Mouse (Mus musculus): ENCODE measurements around the gene Espn. TPM values are rescaled to one million over a fixed set of nuclear protein-coding genes. Genes with fewer than 3 reads are reported as not detected.

Gene Espn
- polyA plus RNA-seq, 1 experiment from 2014 or later, result 0.90 TPM

DNA sequence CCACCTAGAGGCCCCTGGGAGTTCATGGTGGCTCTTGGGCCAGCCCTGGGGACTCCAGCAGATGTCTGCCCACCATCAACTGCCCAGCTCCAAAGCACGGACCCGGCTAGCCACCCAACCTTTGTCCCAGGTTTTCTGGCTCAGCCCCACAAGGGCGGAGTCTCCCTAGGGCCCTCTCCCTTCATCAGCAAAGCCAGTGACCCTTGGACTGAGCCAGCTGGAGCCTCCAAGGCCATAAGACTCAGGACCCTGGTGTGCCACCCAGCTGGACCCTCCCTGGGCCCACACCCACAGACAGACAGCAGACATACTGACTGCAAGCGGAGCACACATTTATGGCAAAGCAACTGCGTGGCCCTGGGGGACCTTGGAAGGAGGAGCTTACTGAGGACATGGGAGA lies 23.4 kb downstream of the Espn start:
- Histone ChIP-seq H3K9ac (ENCODE audit: low read depth, low read length) (no peak overlapping the region), H3K9me3 (replicated peaks; ENCODE audit: control insufficient read depth, low read length) (no peaks in the 10 kb centered on the region), H3K36me3 (ENCODE audit: control insufficient read depth, insufficient read depth, low read length) (no peaks in the 10 kb centered on the region), H3K27ac (ENCODE audit: low read depth, low read length) (no peak overlapping the region), H3K4me1 (ENCODE audit: control insufficient read depth, insufficient read depth, low read length) (peaks cover 32% of the 10 kb centered on the region), H3K4me3 (ENCODE audit: low read depth, low read length) (no peak overlapping the region), H3K4me2 (no peak overlapping the region), H3K27me3 (ENCODE audit: control insufficient read depth, insufficient read depth, low read length) (peaks cover 100% of the 10 kb centered on the region)
- no peak for ATAC-seq (replicated peaks; ENCODE audit: insufficient number of reproducible peaks, low FRiP score, low TSS enrichment)
- WGBS (ENCODE audit: insufficient replicate concordance), result 58% methylated on average over 5 of the region's 5 CpGs

DNA sequence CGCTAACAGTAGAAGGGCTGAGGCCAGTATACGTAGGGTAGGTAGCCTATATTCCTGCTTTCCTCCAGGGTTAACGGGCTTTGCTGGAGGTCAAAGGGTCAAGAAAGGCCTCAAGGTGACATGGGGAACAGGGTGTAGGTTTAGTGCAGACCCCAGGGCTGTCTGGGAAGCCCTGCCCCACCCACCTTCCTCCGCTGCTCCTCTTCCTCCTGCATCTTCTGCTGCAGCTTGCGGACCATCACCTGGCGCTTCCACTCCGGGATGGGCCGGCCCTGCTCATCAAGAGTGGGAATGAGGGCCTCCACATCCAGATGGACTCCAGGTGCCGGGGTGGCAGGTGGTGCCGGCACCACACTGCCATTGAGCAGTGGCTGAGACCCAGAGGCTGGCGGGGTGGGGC lies 24.3 kb downstream of the Espn start:
- Histone ChIP-seq H3K4me3 (ENCODE audit: low read depth, low read length) (no peak overlapping the region), H3K27me3 (ENCODE audit: control insufficient read depth, insufficient read depth, low read length) (peaks cover 100% of the 10 kb centered on the region), H3K27ac (ENCODE audit: low read depth, low read length) (no peak overlapping the region), H3K36me3 (ENCODE audit: control insufficient read depth, insufficient read depth, low read length) (no peaks in the 10 kb centered on the region), H3K4me1 (ENCODE audit: control insufficient read depth, insufficient read depth, low read length) (peaks cover 32% of the 10 kb centered on the region), H3K4me2 (no peak overlapping the region), H3K9me3 (replicated peaks; ENCODE audit: control insufficient read depth, low read length) (no peaks in the 10 kb centered on the region), H3K9ac (ENCODE audit: low read depth, low read length) (no peak overlapping the region)
- no peak for ATAC-seq (replicated peaks; ENCODE audit: insufficient number of reproducible peaks, low FRiP score, low TSS enrichment)
- WGBS (ENCODE audit: insufficient replicate concordance), result 78% methylated on average over 11 of the region's 11 CpGs

DNA sequence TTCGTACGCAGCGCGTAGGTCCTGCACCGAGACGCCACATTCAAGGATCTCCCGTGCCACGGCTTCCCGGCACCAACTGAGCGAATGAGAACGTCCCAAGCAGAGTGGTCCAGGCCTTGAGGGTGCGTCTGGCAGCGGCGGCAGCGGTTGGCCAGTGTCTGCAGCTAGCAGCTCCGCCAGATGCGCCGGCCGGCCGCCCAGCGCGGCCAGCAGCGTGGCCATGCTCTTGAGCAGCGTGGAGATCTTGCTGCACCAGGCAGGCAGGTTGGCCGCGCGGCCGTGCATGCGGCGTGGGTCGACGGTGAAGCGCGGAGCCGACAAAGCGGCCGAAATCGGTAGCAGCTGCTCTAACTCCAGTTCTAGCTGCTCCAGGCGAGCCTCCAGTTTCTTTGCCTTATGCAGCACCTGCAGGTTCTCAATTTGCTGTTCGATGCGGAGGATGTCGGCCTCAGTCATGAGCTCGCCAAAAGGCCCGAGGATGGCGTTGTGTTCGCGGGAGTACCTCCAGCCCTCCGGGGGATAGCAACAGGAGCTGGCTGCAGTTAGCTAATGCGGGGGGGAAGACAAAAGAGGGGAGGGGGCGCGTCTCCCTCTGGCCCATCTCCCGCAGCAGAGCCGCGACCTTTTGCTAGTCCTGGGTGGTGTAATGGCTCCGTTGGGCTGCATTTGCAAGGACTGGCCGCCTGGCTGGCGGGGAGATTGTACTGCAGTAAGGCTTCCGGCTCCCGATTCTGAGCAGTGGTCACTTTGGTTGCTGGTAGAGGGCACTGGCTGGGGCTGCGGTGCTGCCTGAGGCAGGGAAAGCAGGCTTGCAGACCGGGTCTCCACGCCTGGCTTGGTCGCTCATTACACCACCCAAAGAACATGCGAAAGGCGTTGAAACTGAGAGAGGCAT lies 25.9 kb downstream of the Espn start:
- Histone ChIP-seq H3K9me3 (replicated peaks; ENCODE audit: control insufficient read depth, low read length) (no peaks in the 10 kb centered on the region), H3K4me3 (ENCODE audit: low read depth, low read length) (peak overlapping the region; percentile 40), H3K4me1 (ENCODE audit: control insufficient read depth, insufficient read depth, low read length) (peaks cover 25% of the 10 kb centered on the region), H3K36me3 (ENCODE audit: control insufficient read depth, insufficient read depth, low read length) (no peaks in the 10 kb centered on the region), H3K9ac (ENCODE audit: low read depth, low read length) (peak overlapping the region; percentile 46; the same call in 1 of the 2 replicates), H3K27me3 (ENCODE audit: control insufficient read depth, insufficient read depth, low read length) (peaks cover 99% of the 10 kb centered on the region), H3K4me2 (peak overlapping the region; percentile 62), H3K27ac (ENCODE audit: low read depth, low read length) (no peak overlapping the region)
- ATAC-seq (replicated peaks; ENCODE audit: insufficient number of reproducible peaks, low FRiP score, low TSS enrichment), result no peak
- WGBS (ENCODE audit: insufficient replicate concordance), result 6% methylated on average over 65 of the region's 65 CpGs

DNA sequence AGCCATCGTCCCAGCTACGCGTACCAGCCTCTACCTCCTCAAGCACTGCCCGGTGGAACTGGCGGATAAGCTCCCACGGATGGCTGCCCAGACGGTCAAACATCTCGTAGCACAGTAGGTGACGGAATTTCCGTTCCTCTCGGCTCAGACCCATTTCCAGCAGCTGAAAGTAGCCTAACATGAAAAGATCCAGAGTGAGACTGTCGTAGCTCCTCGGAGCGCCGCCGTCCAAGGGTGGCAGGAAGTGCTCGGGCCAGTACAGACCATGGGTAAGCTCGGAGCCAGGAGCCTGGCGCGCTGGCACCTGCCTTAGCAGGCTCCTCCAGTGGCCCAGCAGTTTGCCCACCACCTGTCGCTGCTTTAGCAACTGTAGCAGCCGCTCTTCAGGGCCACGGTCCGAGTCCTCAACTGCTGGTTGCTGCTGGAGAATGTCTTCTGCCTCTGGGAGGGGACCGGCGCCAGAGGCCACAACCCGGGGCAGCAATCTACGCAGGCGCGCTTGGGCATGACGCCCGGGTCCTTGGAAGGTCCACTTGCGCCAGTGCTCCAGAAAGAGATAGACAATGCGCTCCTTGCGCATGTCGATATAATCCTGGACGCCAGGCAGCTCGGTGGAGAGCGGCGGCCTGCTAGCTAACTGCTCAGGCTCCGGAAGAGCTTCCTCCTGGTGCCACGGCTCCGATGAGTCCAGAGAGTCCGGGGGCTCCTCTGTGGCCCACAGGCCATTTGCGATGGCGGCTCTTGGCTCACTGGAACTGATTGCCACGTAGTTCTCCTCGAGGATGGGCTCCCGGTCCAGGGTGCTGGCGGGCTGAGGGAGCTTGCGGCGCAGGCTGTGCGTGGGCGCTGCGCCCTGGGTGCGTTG lies 26.8 kb downstream of the Espn start:
- Histone ChIP-seq H3K9me3 (replicated peaks; ENCODE audit: control insufficient read depth, low read length) (no peaks in the 10 kb centered on the region), H3K27ac (ENCODE audit: low read depth, low read length) (no peak overlapping the region), H3K27me3 (ENCODE audit: control insufficient read depth, insufficient read depth, low read length) (peaks cover 99% of the 10 kb centered on the region), H3K36me3 (ENCODE audit: control insufficient read depth, insufficient read depth, low read length) (no peaks in the 10 kb centered on the region), H3K9ac (ENCODE audit: low read depth, low read length) (peak overlapping the region; percentile 46; the same call in 1 of the 2 replicates), H3K4me2 (peak overlapping the region; percentile 62), H3K4me3 (ENCODE audit: low read depth, low read length) (peak overlapping the region; percentile 40), H3K4me1 (ENCODE audit: control insufficient read depth, insufficient read depth, low read length) (peaks cover 26% of the 10 kb centered on the region)
- 8% methylated on average over 56 of the region's 56 CpGs for WGBS (ENCODE audit: insufficient replicate concordance)
- no peak for ATAC-seq (replicated peaks; ENCODE audit: insufficient number of reproducible peaks, low FRiP score, low TSS enrichment)

DNA sequence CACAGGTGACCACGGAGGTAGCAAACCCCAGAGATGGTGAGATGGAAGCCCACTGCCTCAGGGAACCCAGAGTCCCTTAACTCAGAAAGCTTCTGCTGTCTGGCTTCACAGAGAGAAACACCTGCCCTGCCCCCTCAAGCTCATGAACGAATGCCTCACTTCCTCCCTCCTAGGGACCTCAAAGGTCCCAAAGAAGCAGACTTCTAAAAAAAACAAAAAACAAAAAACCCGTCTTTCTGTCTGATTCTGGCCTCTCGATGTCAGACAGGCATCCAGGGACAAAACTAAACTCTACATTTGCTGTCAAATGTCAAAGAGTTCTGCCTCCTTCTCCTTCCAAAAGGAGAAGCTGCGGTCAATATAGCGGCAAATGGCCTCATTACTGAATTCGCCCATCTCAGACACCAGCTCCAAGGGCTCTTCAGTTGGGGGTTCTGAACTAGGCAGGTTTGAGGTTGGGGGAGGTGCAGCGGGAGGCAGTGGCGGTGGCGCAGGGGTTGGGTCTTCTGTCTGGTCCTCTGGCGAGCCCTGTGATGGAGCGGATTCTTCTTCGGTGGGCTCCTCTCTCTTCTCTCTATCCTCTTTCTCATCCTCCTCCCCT lies 27.7 kb downstream of the Espn start:
- no peak for ATAC-seq (replicated peaks; ENCODE audit: insufficient number of reproducible peaks, low FRiP score, low TSS enrichment)
- peaks cover 99% of the 10 kb centered on the region for H3K27me3 ChIP-seq (ENCODE audit: control insufficient read depth, insufficient read depth, low read length)
- H3K27ac ChIP-seq (ENCODE audit: low read depth, low read length), result no peak overlapping the region
- H3K36me3 ChIP-seq (ENCODE audit: control insufficient read depth, insufficient read depth, low read length), result no peaks in the 10 kb centered on the region
- peaks cover 33% of the 10 kb centered on the region for H3K4me1 ChIP-seq (ENCODE audit: control insufficient read depth, insufficient read depth, low read length)
- WGBS (ENCODE audit: insufficient replicate concordance), result 14% methylated on average over 13 of the region's 13 CpGs
- H3K9ac ChIP-seq (ENCODE audit: low read depth, low read length), result no peak overlapping the region
- peak overlapping the region; percentile 40; the same call in 1 of the 2 replicates for H3K4me3 ChIP-seq (ENCODE audit: low read depth, low read length)
- no peaks in the 10 kb centered on the region for H3K9me3 ChIP-seq (replicated peaks; ENCODE audit: control insufficient read depth, low read length)
- H3K4me2 ChIP-seq, result peak overlapping the region; percentile 62; the same call in 1 of the 2 replicates

DNA sequence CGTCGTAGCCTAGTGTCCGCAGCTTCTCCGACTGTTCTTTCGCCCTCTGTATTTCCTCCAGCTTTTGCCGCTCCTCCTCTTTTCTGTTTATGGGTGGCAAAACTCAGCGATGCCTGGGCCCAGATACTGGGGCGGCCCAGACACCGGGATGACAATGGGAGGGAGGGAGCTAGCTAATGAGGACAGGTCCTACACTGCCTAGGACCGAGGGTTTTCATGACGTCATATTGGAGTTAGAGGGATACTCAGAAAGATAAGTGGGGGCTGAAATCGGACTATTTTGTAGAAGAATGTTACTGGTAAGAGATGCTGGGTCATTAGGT lies 31.0 kb downstream of the Espn start:
- Histone ChIP-seq H3K9ac (ENCODE audit: low read depth, low read length) (no peak overlapping the region), H3K4me2 (peak overlapping the region; percentile 55), H3K27ac (ENCODE audit: low read depth, low read length) (no peak overlapping the region), H3K9me3 (replicated peaks; ENCODE audit: control insufficient read depth, low read length) (no peaks in the 10 kb centered on the region), H3K27me3 (ENCODE audit: control insufficient read depth, insufficient read depth, low read length) (peaks cover 94% of the 10 kb centered on the region), H3K4me3 (ENCODE audit: low read depth, low read length) (peak overlapping the region; percentile 30), H3K36me3 (ENCODE audit: control insufficient read depth, insufficient read depth, low read length) (no peaks in the 10 kb centered on the region), H3K4me1 (ENCODE audit: control insufficient read depth, insufficient read depth, low read length) (peaks cover 29% of the 10 kb centered on the region)
- under 1% methylated on average over 12 of the region's 12 CpGs for WGBS (ENCODE audit: insufficient replicate concordance)
- ATAC-seq (replicated peaks; ENCODE audit: insufficient number of reproducible peaks, low FRiP score, low TSS enrichment), result no peak

DNA sequence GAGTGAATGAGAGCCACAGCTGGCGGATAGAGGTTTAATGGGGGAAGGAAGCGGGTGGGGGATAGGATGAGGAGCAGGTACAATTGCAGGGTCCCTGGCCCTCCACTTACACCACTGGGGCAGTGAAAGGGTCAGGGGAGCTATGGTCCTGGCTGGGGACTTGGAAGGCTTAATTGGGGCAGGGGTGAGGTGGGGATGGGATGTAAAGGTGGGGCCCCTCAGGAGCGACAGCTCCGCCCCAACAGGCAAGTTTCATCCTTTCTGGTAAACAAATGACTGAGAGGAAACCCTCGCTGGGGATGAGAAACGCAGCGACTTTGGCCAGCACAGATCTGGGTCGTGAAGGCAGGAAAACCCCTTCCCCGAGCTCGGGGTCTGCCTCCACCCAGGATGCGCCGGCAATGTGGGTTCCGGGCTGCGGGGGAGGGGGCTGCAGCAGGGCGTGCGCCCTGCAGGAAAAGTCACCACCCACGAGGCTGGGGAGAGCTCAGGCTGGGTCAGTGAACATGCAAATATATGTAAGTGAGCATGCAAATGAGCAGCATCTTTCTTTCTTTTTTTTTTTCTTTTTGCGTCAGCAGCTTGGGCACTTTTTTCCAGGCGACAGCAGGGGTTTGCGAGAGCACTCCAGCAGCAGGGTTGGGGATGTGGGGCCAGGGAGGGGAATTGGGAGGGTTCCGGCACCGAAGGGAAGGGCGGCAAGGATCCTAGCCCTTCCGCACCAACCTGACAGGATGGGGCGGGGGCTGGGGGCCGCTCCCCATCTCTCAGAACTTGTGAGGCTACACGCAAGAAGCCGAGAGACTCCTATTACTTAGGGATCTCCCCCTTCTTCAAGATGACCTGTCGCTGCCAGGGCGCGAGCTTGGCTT lies 31.6 kb downstream of the Espn start:
- Histone ChIP-seq H3K4me3 (ENCODE audit: low read depth, low read length) (peak overlapping the region; percentile 30), H3K27me3 (ENCODE audit: control insufficient read depth, insufficient read depth, low read length) (peaks cover 89% of the 10 kb centered on the region), H3K9me3 (replicated peaks; ENCODE audit: control insufficient read depth, low read length) (no peaks in the 10 kb centered on the region), H3K4me1 (ENCODE audit: control insufficient read depth, insufficient read depth, low read length) (peaks cover 29% of the 10 kb centered on the region), H3K36me3 (ENCODE audit: control insufficient read depth, insufficient read depth, low read length) (no peaks in the 10 kb centered on the region), H3K4me2 (peak overlapping the region; percentile 55), H3K9ac (ENCODE audit: low read depth, low read length) (no peak overlapping the region), H3K27ac (ENCODE audit: low read depth, low read length) (no peak overlapping the region)
- ATAC-seq (replicated peaks; ENCODE audit: insufficient number of reproducible peaks, low FRiP score, low TSS enrichment), result no peak
- WGBS (ENCODE audit: insufficient replicate concordance), result 2% methylated on average over 31 of the region's 31 CpGs

Measured in heart, embryonic 11.5 days (tissue).